Mouse (Mus musculus) monocyte, adult 2 months (primary cell): Measurements from ENCODE around the gene 4931429L15Rik.
A peak's percentile ranks its signal among the peaks of the same experiment; 100 is the strongest.

ENCODE experiments used
- DNase-seq, 2 experiments: peaks; one replicate each; pipeline ENCODE4 v3.0.0; 2022; ENCODE audit warnings: low spot score in 2 of 2, low read depth in 1 of 2

4931429L15Rik gene

GRCm38 (mm10) chr9:46259111-46259510 lies 60.7 kb downstream of the 4931429L15Rik start:
- DNase-seq = no peak

- peak; percentile 29 to 49 for DNase-seq
Measured at GRCm38 (mm10) chr9:46257546-46257945, 62.2 kb downstream of the 4931429L15Rik start.

- peak; percentile 43 to 44 for DNase-seq
Measured at GRCm38 (mm10) chr9:46256658-46257385, 63.0 kb downstream of the 4931429L15Rik start.

- no peak for DNase-seq
Measured at GRCm38 (mm10) chr9:46256177-46256576, 63.6 kb downstream of the 4931429L15Rik start.
